Mouse (Mus musculus) cerebellum, postnatal 14 days (tissue): ENCODE results near the gene Pbx4.
A peak's percentile ranks its signal among the peaks of the same experiment; 100 is the strongest.

Source experiments
- DNase-seq, 2 experiments: peaks; one replicate each; pipeline ENCODE4 v3.0.0; 2021; ENCODE audit warnings: mixed read lengths in 2 of 2

The Pbx4 gene

GRCm38 (mm10) chr8:69876097-69876496 lies 43.8 kb downstream of the Pbx4 start:
- DNase-seq: no peak

- DNase-seq: no peak
Observed at GRCm38 (mm10) chr8:69876967-69877366, 44.7 kb downstream of the Pbx4 start.

GRCm38 (mm10) chr8:69877396-69877795 lies 45.1 kb downstream of the Pbx4 start:
- DNase-seq: no peak

GRCm38 (mm10) chr8:69877992-69878391 lies 45.7 kb downstream of the Pbx4 start:
- DNase-seq: no peak

- no peak for DNase-seq
Observed at GRCm38 (mm10) chr8:69879678-69880077, 47.4 kb downstream of the Pbx4 start.

- DNase-seq: peak in 1 of 2 experiments; percentile 10
Observed at GRCm38 (mm10) chr8:69880841-69881240, 48.5 kb downstream of the Pbx4 start.

- no peak for DNase-seq
Observed at GRCm38 (mm10) chr8:69881261-69881865, 49.1 kb downstream of the Pbx4 start.

GRCm38 (mm10) chr8:69882021-69882756 lies 49.9 kb downstream of the Pbx4 start:
- peak; percentile 80 to 85 for DNase-seq

GRCm38 (mm10) chr8:69882833-69883600 lies 50.7 kb downstream of the Pbx4 start:
- no peak for DNase-seq

GRCm38 (mm10) chr8:69884141-69884540 lies 51.9 kb downstream of the Pbx4 start:
- DNase-seq: no peak

- DNase-seq: no peak
Observed at GRCm38 (mm10) chr8:69887289-69888243, 55.3 kb downstream of the Pbx4 start, which contains the start of gene Cilp2. TSS of gene Cilp2 (minus strand) at chr8:69887687.

- DNase-seq: no peak
Observed at GRCm38 (mm10) chr8:69888244-69888866, 56.1 kb downstream of the Pbx4 start.

- DNase-seq: no peak
Observed at GRCm38 (mm10) chr8:69888902-69889301, 56.6 kb downstream of the Pbx4 start.

- peak; percentile 75 to 81 for DNase-seq
Observed at GRCm38 (mm10) chr8:69890813-69891241, 58.5 kb downstream of the Pbx4 start.

- DNase-seq: peak; percentile 62 to 88
Observed at GRCm38 (mm10) chr8:69893863-69894262, 61.6 kb downstream of the Pbx4 start.

- DNase-seq: no peak
Observed at GRCm38 (mm10) chr8:69894836-69895332, 62.6 kb downstream of the Pbx4 start.

GRCm38 (mm10) chr8:69895772-69896451 lies 63.6 kb downstream of the Pbx4 start:
- DNase-seq: no peak

- DNase-seq: no peak
Observed at GRCm38 (mm10) chr8:69897857-69898256, 65.6 kb downstream of the Pbx4 start.

GRCm38 (mm10) chr8:69899876-69900275 lies 67.6 kb downstream of the Pbx4 start:
- DNase-seq: no peak

- no peak for DNase-seq
Observed at GRCm38 (mm10) chr8:69900895-69901451, 68.7 kb downstream of the Pbx4 start.
